Mouse (Mus musculus) layer of hippocampus, adult 2 months (tissue): ENCODE measurements at regions not wholly inside any gene's neighbourhood (a gene's known extent, or its start where the extent isn't known, plus 50 kb on each side); places are given as distances from the start of the nearest gene placed in this dataset.

ENCODE experiments used
- DNase-seq, 2 experiments: peaks; one replicate each; pipeline ENCODE4 v3.0.0; 2022; ENCODE audit warnings: low spot score in 2 of 2
- H3K27ac ChIP-seq: fragments of 200-600 bp; 2 replicates; pipeline ENCODE4 v1.8.1; 2022
- H3K4me3 ChIP-seq: fragments of 200-600 bp; 2 replicates; pipeline ENCODE4 v1.8.1; 2022; ENCODE audit warnings: mild to moderate bottlenecking
- CTCF ChIP-seq: fragments of 200-600 bp; conservative IDR thresholded peaks from 2 replicates; pipeline ENCODE4 v1.8.1; 2022; ENCODE audit warnings: antibody characterized with exemption, mild to moderate bottlenecking, moderate library complexity

- H3K4me3 ChIP-seq: no peak overlapping the region
- no peak for TF ChIP-seq CTCF
- no peak for DNase-seq
- H3K27ac ChIP-seq: no peak overlapping the region
Measured at GRCm38 (mm10) chr7:71648314-71648713, 297.0 kb upstream of the Gm10295 start.

GRCm38 (mm10) chr7:71646944-71647343, 295.7 kb upstream of the Gm10295 start:
- Histone ChIP-seq H3K4me3 (no peak overlapping the region), H3K27ac (no peak overlapping the region)
- DNase-seq: no peak
- no peak for TF ChIP-seq CTCF

GRCm38 (mm10) chr7:71623048-71623447, 271.8 kb upstream of the Gm10295 start:
- DNase-seq: no peak
- no peak overlapping the region for H3K4me3 ChIP-seq
- H3K27ac ChIP-seq: no peak overlapping the region
- TF ChIP-seq CTCF: no peak

- TF ChIP-seq CTCF: no peak
- Histone ChIP-seq H3K27ac (no peak overlapping the region), H3K4me3 (no peak overlapping the region)
- DNase-seq: no peak
Measured at GRCm38 (mm10) chr7:71603159-71603558, 251.9 kb upstream of the Gm10295 start.

- Histone ChIP-seq H3K4me3 (no peak overlapping the region), H3K27ac (no peak overlapping the region)
- no peak for DNase-seq
- no peak for TF ChIP-seq CTCF
Measured at GRCm38 (mm10) chr7:71596780-71597179, 245.5 kb upstream of the Gm10295 start.

- no peak overlapping the region for H3K4me3 ChIP-seq
- DNase-seq: no peak
Measured at GRCm38 (mm10) chr7:71587626-71588025, 236.3 kb upstream of the Gm10295 start.

GRCm38 (mm10) chr7:71583443-71584055, 232.3 kb upstream of the Gm10295 start:
- Histone ChIP-seq H3K27ac (no peak overlapping the region), H3K4me3 (no peak overlapping the region)
- no peak for DNase-seq
- TF ChIP-seq CTCF: no peak

More at GRCm38 (mm10) chr7:71587626-71588025, 236.3 kb upstream of the Gm10295 start:
- TF ChIP-seq CTCF: no peak
- no peak overlapping the region for H3K27ac ChIP-seq

- DNase-seq: no peak
- peak; percentile 55 for TF ChIP-seq CTCF
- Histone ChIP-seq H3K4me3 (no peak overlapping the region), H3K27ac (no peak overlapping the region)
Measured at GRCm38 (mm10) chr7:71581746-71582145, 230.5 kb upstream of the Gm10295 start.

GRCm38 (mm10) chr7:71560296-71560936, 209.1 kb upstream of the Gm10295 start:
- Histone ChIP-seq H3K27ac (no peak overlapping the region), H3K4me3 (no peak overlapping the region)
- TF ChIP-seq CTCF: no peak
- no peak for DNase-seq

GRCm38 (mm10) chr7:71556473-71556872, 205.2 kb upstream of the Gm10295 start:
- Histone ChIP-seq H3K27ac (no peak overlapping the region), H3K4me3 (no peak overlapping the region)
- no peak for DNase-seq
- no peak for TF ChIP-seq CTCF

GRCm38 (mm10) chr7:71555476-71555875, 204.2 kb upstream of the Gm10295 start:
- TF ChIP-seq CTCF: no peak

GRCm38 (mm10) chr7:71546606-71547213, 195.4 kb upstream of the Gm10295 start:
- TF ChIP-seq CTCF: no peak
- no peak overlapping the region for H3K27ac ChIP-seq
- H3K4me3 ChIP-seq: no peak overlapping the region
- no peak for DNase-seq

More at GRCm38 (mm10) chr7:71555476-71555875, 204.2 kb upstream of the Gm10295 start:
- DNase-seq: peak in 1 of 2 experiments; percentile 3
- H3K27ac ChIP-seq: no peak overlapping the region
- no peak overlapping the region for H3K4me3 ChIP-seq

GRCm38 (mm10) chr7:71541467-71541866, 190.2 kb upstream of the Gm10295 start:
- Histone ChIP-seq H3K27ac (no peak overlapping the region), H3K4me3 (no peak overlapping the region)
- TF ChIP-seq CTCF: no peak

GRCm38 (mm10) chr7:71533109-71533508, 181.8 kb upstream of the Gm10295 start:
- no peak for TF ChIP-seq CTCF
- DNase-seq: no peak
- no peak overlapping the region for H3K4me3 ChIP-seq
- H3K27ac ChIP-seq: no peak overlapping the region

More at GRCm38 (mm10) chr7:71541467-71541866, 190.2 kb upstream of the Gm10295 start:
- no peak for DNase-seq
